Mouse (Mus musculus) cerebellum, adult 18-20 months (tissue): ENCODE results near the gene Usp21.

Experiments used
- DNase-seq, 2 experiments: peaks; one replicate each; pipeline ENCODE4 v3.0.0; 2021

Gene Usp21

GRCm38 (mm10) chr1:171283188-171284160 lies 4.3 kb downstream of the Usp21 start:
- DNase-seq = no peak

GRCm38 (mm10) chr1:171282086-171282805 lies 5.5 kb downstream of the Usp21 start:
- no peak for DNase-seq

- DNase-seq = peak; percentile 76 to 82
These were observed 6.3 kb downstream of the Usp21 start for GRCm38 (mm10) chr1:171281528-171281923.

- peak; percentile 91 to 95 for DNase-seq
These were observed 6.8 kb downstream of the Usp21 start, which contains the start of gene Ppox for GRCm38 (mm10) chr1:171280916-171281527. Ppox (minus strand) TSS chr1:171281186.

GRCm38 (mm10) chr1:171280250-171280915 lies 7.4 kb downstream of the Usp21 start:
- DNase-seq = no peak

- peak in 1 of 2 experiments; percentile 5 for DNase-seq
These were observed 8.1 kb downstream of the Usp21 start for GRCm38 (mm10) chr1:171279721-171280120.

GRCm38 (mm10) chr1:171279012-171279705 lies 8.6 kb downstream of the Usp21 start:
- DNase-seq = peak in 1 of 2 experiments; percentile 1

GRCm38 (mm10) chr1:171278436-171278835 lies 9.4 kb downstream of the Usp21 start:
- DNase-seq = no peak

- DNase-seq = no peak
These were observed 10.1 kb downstream of the Usp21 start for GRCm38 (mm10) chr1:171277736-171278135.

GRCm38 (mm10) chr1:171276110-171276748 lies 11.6 kb downstream of the Usp21 start:
- no peak for DNase-seq

GRCm38 (mm10) chr1:171275144-171275734 lies 12.6 kb downstream of the Usp21 start:
- no peak for DNase-seq

GRCm38 (mm10) chr1:171274171-171274570 lies 13.6 kb downstream of the Usp21 start:
- no peak for DNase-seq

- no peak for DNase-seq
These were observed 15.7 kb downstream of the Usp21 start for GRCm38 (mm10) chr1:171272086-171272485.

- DNase-seq = no peak
These were observed 16.2 kb downstream of the Usp21 start for GRCm38 (mm10) chr1:171271622-171272021.

- no peak for DNase-seq
These were observed 16.6 kb downstream of the Usp21 start for GRCm38 (mm10) chr1:171271196-171271595.

- peak in 1 of 2 experiments; percentile 59 for DNase-seq
These were observed 17.3 kb downstream of the Usp21 start for GRCm38 (mm10) chr1:171270573-171270900.

GRCm38 (mm10) chr1:171269848-171270572 lies 17.8 kb downstream of the Usp21 start, which contains the start of gene B4galt3:
B4galt3 (plus strand) TSS chr1:171270328.
- DNase-seq = peak; percentile 98 to 99

- no peak for DNase-seq
These were observed 19.4 kb downstream of the Usp21 start for GRCm38 (mm10) chr1:171268341-171268740.

GRCm38 (mm10) chr1:171265971-171266744 lies 21.6 kb downstream of the Usp21 start:
- DNase-seq = no peak
